Mouse (Mus musculus): ENCODE measurements around the gene Chpf.
A peak's percentile ranks its signal among the peaks of the same experiment; 100 is the strongest.

Gene Chpf

DNA sequence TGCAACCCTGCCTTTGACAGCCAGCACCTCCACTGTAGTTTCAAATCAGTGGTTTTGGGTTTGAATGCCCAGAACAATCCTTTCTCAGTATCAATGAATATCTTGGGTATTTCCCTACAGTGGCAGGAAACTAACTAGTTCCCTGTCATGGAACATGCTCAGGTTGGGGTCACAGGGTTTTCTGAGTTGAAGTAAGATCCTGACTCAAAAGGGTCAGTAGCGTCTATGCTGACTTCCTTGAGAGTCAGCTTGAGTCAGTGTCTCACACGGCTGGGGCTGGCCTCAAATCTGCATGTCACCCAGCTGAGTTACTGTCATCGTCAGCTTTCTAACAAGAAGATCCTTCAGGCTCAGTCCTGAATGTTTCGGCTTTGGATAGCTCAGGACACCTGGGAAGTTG is 19.8 kb upstream of the Chpf start:
- no peak for DNase-seq (ENCODE audit: low spot score in 2 of 2)

DNA sequence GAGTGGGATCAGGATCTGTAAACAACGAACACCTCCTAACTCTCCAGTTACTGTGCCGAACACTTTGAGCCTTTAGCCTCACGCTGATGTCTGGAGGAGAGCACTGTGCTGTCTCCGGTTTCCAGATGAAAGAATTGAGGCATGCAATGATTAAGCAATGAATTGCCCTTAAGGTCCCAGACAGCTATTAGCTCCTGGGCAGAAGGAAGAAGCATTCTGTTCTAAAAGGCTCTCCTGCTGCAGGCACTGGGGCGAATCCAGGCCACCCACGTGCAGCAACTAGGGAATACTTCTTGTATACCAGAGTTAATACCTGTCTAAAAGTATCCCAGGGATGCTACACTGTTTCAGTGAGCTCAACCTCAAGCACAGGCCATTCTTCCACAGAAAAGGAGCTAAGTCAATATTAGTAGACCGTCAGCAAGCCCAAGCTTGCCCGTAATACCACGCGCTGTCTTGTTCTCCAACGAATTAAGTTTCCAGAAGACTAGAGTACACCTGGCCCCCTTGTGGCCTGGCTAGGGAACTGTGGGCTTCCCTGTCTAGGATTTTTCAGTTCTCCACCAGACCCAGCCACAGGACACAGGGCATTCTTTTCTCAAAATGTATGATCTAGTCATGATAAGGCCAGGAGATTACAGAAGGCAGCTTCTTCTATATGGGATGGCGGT is 15.9 kb upstream of the Chpf start:
- no peak for DNase-seq (ENCODE audit: low spot score in 2 of 2)

DNA sequence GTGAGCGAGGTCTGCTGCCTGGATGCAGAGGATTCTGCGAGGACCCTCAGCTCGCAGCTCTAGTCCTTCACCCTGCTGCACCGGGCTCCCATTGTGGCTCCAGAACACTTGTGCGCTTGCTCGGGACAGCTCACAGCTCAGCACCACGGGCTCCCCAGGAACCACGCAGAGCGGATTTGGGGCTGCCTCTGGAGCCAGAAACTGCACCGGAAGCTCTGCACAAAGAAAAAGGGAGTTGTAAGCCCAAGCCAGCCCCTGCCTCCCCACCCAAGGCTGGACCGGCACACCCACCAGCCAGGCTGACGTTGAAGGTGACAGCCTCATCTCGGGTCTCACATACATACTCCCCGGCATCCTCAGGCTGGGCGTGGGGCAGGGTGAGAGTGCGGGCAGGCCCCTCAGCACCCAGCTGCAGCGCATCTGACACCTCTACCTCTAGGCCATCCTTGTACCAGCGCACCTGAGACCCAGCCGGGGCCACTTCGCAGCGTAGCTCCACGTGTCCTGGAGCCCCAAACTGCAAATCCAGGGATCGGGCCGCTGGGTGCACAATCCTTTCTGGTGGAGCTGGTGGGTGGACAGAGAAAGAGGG is 13.6 kb upstream of the Chpf start:
- no peak for DNase-seq (ENCODE audit: low spot score in 2 of 2)

DNA sequence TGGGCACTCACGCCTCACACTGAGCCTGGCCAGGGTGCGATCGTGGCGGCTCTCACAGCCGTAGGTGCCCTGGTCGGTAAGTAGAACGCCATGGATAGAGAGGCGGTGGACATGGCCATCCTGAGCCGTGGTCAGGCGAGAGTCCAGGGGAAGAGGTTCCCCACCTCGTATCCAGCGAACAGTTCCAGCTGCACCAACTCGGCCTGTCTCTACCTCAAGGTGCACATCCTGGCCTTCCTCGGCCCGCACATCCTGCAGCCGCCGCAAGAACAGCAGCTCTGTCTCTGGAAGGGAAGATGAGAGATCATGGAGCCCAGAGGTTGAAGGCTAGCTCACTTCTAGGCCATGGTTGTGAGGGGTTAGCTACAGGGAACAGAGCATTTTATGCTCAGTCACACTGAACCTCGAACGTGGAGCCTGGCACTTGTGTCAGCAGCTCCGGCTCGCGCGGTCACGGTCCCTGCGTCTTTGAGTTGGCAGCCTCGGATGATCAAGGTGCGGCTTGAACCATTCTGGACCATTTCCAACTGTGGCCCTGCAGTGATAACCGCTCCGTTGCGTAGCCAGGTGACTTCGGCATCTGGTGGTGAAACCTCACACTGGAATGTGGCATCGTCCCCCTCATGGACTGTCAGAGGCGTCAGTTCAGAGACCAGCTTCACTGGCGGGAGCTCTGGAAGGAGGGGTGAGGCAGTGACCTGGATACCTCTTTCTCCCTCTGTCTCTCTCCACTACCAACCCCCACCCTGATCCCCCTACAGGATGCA is 11.9 kb upstream of the Chpf start:
- DNase-seq (ENCODE audit: low spot score in 2 of 2) = no peak

DNA sequence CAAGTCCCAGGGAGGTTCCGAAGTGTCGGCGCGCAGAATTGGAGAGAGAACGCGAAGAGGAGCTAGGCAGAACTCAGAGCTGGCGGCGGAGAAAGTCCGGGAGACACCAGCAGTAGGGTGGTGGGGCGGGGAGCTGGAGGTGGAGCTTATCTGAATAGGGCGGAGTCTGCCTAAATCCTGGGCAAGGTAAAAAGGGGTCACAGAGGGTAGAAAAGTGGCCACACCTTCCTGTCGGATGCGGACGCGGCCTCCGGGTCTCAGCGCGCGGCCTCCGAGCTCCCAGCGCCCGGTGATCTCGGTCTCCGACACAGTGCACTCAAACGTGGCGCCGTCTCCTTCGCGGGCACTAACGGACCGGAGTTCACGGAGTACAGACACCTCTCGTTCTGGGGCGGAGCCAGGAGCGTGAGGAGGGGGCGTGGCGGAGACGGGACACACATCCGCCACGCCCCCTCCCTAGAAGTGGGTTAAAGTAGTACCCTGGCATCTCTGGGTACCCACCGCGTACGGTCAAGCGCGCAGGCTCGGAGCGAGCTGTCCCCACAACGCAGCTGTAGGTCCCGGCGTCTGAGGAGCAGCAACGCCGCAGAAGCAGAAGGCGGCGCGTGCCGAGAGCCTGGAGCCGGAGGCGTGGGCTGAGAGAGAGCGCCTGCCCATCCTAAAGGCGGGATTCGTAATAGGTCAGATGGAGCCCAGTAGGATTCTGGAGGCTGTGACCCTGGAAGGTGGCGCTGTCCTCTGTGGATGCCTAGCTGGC is 8.5 kb upstream of the Chpf start:
- DNase-seq (ENCODE audit: low spot score in 2 of 2) = peak; percentile 23 to 55

DNA sequence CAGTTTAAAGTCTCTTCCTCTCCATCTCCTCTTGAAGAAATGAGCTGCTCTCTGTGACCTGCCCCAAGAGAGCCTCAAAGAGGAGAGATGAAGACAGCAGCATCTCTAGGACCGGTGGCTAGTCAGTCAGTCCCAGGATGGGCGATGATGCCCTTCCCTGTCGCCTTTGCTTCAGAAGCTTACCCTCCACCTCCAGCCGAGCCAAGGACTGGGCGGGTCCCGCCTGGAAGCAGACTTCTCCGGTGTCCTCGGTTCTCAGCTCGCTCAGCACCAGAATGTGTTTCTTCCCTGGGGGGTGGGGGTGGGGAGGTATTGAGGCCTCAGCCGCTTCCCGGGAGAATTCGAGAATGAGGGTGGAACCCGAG is 7.9 kb upstream of the Chpf start:
- no peak for DNase-seq (ENCODE audit: low spot score in 2 of 2)

DNA sequence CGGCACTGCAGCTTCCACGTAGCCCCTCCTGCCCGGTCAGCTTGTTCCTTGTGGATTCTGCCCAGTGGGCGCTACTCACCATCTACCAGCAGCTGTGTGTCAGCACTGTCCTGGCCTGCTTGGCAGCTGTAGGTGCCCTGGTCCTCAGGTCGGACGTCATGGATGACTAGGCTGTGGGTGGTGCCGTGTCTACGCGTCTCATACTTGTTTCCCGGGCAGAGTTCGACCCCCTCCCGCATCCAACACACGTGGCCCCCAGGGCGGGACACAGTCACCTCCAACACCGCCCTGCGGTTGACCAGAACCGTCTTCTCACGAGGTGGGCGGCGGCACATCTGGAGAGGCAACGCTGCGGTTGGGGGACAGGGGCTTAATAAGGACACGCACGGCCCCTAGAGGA is 7.5 kb upstream of the Chpf start:
- DNase-seq (ENCODE audit: low spot score in 2 of 2) = peak in 1 of 2 experiments; percentile 12

DNA sequence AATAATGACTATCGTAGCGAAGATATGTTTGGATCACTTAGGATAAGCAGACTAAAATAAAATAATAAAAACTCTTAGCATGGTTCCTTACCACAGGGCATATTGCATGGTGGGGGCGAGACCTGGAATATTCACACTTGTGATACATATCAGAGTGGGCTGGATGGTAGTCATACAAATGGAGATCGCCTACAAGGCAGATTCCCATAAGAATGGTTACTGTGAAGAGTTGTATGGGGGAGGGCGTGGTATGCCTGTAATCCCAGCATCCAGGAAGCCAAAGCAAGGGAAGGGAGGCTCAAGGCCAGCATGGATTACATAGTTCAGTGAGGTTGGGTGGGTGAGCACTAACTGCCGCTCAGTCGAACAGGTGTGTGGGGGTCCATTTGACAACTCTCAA is 1.6 kb upstream of the Chpf start:
- no peak for DNase-seq (ENCODE audit: low spot score in 2 of 2)

DNA sequence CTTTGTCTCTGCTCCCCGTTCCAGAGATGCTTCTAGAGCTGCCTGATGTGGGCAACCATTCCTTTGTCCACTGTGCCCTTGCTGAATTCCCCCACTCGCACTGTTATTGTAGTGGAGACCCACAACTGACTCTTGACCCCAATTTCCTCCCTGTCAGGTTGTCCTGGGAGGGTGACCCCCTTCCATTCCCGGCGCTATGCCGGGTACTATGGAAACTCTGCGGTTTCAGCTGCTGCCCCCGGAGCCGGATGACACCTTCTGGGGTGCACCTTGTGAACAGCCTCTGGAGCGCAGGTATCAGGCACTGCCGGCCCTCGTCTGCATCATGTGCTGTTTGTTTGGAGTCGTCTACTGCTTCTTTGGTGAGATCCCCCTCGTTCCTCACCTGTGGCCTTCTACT is 929 bp upstream of the Chpf start:
- no peak for DNase-seq (ENCODE audit: low spot score in 2 of 2)

DNA sequence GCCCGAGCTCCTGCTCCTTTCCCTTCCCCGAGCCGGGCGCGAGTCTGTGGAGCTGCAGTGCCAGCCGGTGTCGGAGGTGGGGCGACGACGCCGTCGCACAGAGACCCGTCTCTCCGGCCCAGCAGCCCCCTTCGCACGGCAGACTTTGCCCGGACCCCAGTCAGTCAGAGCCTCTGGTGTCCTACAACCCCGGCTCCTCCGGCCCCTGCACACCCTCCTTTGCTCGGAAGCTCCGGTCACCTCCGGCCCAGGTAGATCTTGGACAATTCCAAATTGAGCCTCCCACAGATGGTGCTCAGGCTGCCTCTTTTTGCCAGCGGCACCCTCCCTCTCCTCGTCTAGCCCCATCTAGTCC is 505 bp upstream of the Chpf start:
- DNase-seq (ENCODE audit: low spot score in 2 of 2) = no peak

DNA sequence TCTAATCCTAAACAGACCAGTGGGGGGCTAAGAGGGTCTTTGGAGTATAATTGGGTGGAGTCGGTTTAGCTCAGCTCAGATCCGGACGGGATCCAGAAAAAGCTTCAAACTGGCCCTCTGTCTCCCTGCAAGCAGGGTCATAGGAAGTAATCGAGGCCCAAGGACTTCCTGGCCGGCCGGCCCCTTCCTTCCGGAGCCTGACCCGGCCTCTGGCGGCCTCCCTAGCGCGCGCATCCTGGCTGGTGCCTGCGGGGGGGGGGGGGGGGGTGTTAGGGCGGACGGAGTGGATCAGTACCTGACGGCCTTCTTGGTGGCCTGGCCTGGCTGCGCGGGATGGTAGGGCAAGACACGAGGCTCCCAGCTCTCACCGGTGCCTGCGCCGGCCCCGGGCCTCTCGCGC is 610 bp downstream of the Chpf start:
- DNase-seq (ENCODE audit: low spot score in 2 of 2) = peak; percentile 42 to 45

DNA sequence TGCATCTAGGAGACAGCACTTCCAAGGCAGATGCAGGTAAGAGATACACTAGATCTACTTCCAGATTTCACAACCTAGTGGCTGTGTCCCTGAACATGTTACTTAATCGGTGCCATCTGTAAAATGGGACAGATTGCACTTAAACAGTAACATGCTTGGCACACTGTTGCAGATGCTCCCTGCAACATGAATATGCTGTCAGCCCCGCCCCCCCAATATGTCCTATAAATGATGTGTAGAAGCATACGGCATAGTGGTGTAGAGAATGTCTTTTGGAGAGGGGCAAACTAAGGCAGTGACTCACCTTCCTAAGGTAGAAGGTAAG is 1.2 kb downstream of the Chpf start:
- DNase-seq (ENCODE audit: low spot score in 2 of 2) = no peak

DNA sequence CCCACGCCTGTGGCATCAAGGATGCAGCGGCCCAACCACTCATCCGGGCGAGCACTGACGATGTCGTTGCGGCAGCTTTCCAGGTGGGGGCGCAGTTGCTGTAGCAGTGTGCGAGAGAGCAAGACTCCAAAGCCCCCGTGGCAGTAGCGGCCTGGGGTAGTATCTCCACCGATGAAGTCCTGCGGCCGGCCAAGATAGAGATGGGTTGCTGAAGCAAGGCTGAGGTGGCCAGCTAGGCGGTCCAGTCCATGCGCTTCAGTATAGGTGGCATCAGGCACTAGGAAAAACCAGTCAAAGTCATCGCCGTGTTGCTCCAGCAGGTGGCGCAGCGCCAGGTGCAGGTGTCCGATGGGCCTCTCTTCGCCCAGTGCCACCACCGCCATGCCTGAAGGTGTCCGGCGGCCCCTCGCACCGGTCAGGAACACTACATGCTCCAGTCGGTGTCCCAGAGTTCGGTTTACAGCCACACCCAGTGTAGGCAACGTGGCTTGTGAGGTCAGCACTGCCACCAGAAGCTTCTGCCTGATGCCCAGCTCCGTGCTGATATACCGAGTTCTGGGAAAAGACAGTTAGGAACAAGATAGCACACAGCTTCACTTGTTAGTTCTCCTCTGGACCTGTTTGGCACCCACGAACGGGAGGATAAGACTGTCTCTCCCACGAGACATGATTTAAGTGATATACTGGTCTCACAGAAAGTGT is 1.7 kb downstream of the Chpf start:
- peak; percentile 84 to 89 for DNase-seq (ENCODE audit: low spot score in 2 of 2)

DNA sequence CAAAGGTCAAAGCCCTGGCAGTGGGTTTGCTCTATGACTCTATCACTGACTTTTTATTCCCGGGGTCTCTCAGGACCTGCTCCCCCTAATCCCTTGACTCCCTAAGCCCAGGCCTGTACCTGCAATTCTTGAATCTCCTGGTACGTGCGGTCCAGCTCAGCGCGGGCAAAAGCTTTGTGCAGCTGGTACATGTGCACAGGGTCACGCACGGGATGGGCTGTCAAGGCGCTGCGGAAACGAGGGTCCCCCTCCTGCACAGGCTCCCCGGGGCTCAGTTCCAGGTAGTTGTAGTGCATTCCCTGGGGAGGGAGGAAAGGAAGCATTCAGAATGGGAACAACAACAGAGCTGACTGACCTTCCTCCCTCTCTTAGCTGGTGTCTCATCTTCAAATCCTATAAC is 2.7 kb downstream of the Chpf start:
- no peak for DNase-seq (ENCODE audit: low spot score in 2 of 2)

DNA sequence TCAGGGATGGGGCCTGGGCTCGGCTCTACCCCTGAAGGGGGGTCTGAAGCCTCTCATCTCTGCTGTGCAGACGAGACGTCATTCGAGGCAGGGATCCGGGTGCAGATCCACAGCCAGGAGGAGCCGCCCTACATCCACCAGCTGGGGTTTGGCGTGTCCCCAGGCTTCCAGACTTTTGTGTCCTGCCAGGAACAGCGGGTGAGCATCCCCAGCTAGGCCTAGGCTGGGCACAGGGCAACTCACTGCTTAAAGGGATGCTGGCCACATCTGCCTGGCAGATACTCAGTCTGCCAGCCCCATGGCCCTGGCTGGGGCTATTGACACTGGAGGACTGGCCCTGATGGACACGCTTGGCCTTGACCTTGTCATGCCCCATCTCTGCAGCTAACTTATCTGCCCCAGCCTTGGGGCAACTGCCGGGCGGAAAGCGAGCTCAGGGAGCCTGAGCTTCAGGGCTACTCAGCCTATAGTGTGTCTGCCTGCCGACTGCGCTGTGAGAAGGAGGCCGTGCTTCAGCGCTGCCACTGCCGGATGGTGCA is 9.8 kb downstream of the Chpf start:
- DNase-seq (ENCODE audit: low spot score in 2 of 2) = no peak

DNA sequence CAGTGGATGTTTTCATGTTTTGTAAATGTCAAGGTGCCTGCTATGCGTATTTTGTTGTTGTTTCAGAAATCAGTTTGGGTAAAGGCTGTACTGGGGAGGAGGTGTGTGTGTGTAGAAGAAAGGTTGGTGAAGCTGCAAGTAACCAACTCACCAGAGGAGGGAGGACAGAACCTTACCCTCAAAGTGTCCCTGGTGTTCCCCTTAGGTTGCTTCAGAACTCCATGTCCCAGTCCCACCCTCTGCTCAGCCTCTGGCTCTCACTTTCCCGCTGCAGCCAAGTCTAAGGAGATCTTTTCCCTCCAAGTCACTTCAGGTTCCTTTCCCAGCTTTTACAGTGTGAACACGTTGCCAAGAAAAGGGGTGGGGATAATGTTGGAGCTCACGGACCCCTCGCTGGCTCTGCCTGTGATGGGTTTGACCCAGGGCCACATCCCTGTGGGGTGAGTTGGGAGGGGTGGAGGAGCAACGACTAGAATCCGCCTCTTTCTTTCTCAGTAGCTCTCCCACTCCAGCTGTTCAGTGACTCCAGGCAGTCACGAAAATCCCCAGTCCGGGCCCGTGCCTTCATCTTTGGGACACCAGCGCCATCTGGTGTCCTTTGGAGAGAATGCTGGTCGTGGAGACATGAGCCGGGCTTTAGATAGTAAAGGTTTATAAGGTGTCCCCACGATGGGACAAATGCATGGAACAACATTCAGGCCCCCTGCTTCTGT is 11.7 kb downstream of the Chpf start:
- peak in 1 of 2 experiments; percentile 59 for DNase-seq (ENCODE audit: low spot score in 2 of 2)

DNA sequence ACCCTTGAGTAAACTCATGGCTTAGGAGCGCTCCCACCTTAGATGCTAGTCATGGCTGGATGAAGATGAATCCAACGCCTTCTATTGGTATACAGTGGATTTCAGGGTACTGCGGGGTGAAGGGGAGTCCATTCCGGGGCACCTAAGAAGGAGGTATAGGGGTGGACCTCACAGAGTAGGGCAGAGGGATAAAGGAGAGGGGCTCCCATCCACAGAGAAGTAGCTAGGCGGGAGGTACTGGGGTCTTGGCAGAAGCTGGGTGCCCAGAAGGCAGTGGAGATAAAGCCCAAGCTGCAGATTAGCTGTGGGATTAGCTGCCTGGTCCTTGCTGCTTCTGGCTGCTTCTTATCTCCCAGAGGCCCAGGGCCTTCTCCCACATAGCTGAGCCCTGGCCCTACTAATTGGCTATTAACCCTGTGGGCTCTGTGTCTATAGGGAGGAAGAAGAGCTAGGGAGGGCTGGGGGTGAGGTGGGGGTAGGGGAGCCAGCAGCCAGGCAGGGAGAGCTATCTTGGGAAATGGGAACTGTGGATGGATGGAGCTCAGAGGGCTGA is 15.4 kb downstream of the Chpf start:
- no peak for DNase-seq (ENCODE audit: low spot score in 2 of 2)

DNA sequence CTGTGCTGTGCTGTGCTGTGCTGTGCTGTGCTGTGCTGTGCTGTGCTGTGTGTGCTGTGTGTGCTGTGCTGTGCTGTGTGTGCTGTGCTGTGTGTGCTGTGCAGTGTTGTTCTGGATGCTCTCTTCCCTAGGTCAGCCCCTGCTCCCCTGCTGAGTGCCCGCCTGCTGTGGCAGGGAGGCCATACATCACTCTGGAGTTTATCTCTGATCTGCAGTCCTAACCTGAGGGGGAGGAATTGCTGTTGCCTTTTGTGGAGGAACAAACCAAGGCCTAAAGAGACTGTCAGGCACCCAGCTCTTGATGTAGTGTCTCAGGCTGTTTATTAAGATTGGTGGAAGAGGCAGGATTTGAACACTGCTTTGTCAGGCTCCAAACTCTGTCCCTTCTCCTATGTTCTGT is 16.5 kb downstream of the Chpf start:
- no peak for DNase-seq (ENCODE audit: low spot score in 2 of 2)

DNA sequence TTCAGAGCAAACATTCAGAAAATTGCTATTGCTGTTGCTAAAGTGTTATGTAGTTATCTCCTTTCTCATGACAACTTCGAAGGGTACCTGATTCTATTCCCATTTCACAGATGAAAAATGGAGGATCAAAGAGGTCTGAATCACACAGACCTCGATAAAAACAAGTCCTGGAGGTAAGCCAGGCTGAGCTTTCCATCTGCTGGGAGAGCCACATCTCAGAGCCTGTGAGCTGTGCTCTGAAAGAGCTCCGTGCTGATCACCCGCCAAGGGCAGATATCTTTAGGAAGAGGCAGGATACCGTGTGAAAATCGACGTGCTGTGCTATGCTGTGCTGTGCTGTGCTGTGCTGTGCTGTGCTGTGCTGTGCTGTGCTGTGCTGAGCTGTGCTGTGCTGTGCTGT is 18.8 kb downstream of the Chpf start:
- DNase-seq (ENCODE audit: low spot score in 2 of 2) = no peak

DNA sequence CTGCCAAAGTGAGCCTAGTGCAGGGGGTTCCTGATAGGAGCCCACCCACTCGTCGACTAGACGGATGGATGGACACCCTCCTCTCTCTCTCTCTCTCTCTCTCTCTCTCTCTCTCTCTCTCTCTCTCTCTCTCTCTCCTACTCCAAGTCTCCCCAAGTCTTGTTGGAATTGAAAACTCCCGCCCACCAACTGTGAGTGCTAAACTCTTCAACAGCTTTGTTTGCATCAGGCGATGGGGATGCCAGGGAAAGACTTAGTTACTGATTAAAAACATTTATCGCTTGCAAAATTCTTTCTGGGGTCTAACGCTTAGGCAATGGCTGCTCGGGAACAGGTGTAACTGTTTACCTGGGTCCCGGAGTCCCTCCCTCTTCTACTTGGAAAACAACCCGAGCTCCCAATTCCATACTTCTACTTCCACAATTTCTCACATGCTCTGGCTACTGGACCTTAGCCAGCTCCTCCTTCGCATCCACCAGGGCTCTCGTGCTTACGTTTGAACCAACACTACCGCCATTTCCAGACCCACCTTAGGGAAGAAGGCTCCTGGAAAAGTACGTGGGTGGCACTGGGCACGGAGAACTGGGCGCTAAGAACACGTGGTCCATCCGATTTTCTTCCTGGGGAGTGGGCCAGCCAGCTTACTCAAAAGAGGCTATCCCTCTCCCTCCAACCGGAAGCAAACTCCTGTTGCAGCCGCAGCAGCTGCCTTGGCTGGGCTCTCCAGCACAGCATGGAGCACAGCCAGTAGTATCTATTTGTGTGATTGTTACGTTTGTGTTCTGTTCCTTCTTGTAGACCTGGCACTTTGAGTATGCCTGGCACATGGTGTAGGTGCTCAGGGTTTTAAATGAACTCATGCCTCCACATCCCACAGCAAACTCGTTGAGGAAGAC is 20.1 kb downstream of the Chpf start:
- DNase-seq (ENCODE audit: low spot score in 2 of 2) = no peak
